Mouse (Mus musculus) stomach, postnatal 0 days (tissue): ENCODE data around the gene Gm21319. TPM values are rescaled to one million over a fixed set of nuclear protein-coding genes. Genes with fewer than 3 reads are reported as not detected.
"Not testable (repeated sequence)": the region's sequence is repeated elsewhere in the genome, so short reads cannot be mapped to it uniquely, and the experiment has no call there.

Experiments
- ATAC-seq: fragments of 200-750 bp; cut with Nextera tagmentation; 2 replicates; pipeline ENCODE4 v1.8.0; 2017; ENCODE audit not compliant: low FRiP score, low TSS enrichment
- DNase-seq: peaks from one replicate; pipeline ENCODE4 v3.0.0-alpha.2; 2016; ENCODE audit warnings: low spot score
- H3K27ac ChIP-seq: fragments of 300-500 bp; sonication (generic); replicated peaks from 2 replicates; pipeline ENCODE4 v1.5.1; 2014; ENCODE audit warnings: mild to moderate bottlenecking, control low read depth
- H3K27me3 ChIP-seq: fragments of 300-500 bp; sonication (generic); 2 replicates; pipeline ENCODE4 v1.6.1; 2014; ENCODE audit warnings: low read length; ENCODE audit not compliant: control insufficient read depth, insufficient read depth
- H3K36me3 ChIP-seq: fragments of 300-500 bp; sonication (generic); 2 replicates; pipeline ENCODE4 v1.6.1; 2014; ENCODE audit warnings: low read length, mixed read lengths; ENCODE audit not compliant: control insufficient read depth, insufficient read depth
- H3K4me1 ChIP-seq: fragments of 300-500 bp; sonication (generic); replicated peaks from 2 replicates; pipeline ENCODE4 v1.6.1; 2014; ENCODE audit warnings: antibody characterized with exemption; ENCODE audit not compliant: control insufficient read depth, insufficient read depth
- H3K4me2 ChIP-seq: fragments of 300-500 bp; sonication (generic); replicated peaks from 2 replicates; pipeline ENCODE4 v1.6.1; 2014; ENCODE audit warnings: low read depth, mild to moderate bottlenecking, control low read depth, moderate library complexity
- H3K4me3 ChIP-seq: fragments of 300-500 bp; sonication (generic); 2 replicates; pipeline ENCODE4 v1.5.1; 2014; ENCODE audit warnings: low read depth, low read length, control low read depth
- H3K9ac ChIP-seq: fragments of 300-500 bp; sonication (generic); 2 replicates; pipeline ENCODE4 v1.6.1; 2014; ENCODE audit warnings: mild to moderate bottlenecking, low read length, control low read depth, mixed read lengths
- H3K9me3 ChIP-seq: fragments of 300-500 bp; sonication (generic); 2 replicates; pipeline ENCODE4 v1.6.1; 2016; ENCODE audit warnings: low read length; ENCODE audit not compliant: control insufficient read depth
- WGBS: fragments of 180-500 bp; shearing (Covaris S2); extraction: QIAGEN DNeasy Blood & Tissue Kit; methylation state at CpG from one replicate; pipeline ENCODE4 v1.1.7; 2014; 5-methylcytosine and 5-hydroxymethylcytosine counted together
- polyA plus RNA-seq: library from polyadenylated mRNA; unstranded; fragments of >200 nt; fragmentation: Nextera tagmentation; extraction: Ambion mirVana; gene quantifications from 2 replicates; pipeline ENCODE4 v1.2.1, GENCODE M21; 2015

Gene Gm21319
- not detected in 2 replicates for polyA plus RNA-seq

- H3K27me3 ChIP-seq, ATAC-seq, H3K4me2 ChIP-seq, H3K4me1 ChIP-seq, H3K36me3 ChIP-seq, H3K4me3 ChIP-seq, H3K27ac ChIP-seq, H3K9me3 ChIP-seq, H3K9ac ChIP-seq, DNase-seq: not testable (repeated sequence)
- WGBS = 92% methylated on average over 4 of the region's 4 CpGs
Observed at GRCm38 (mm10) chr12:87775655-87776054, at the start of gene Gm21319. TSS of gene Gm21319 (minus strand) at chr12:87775755.

- H3K27me3 ChIP-seq, H3K9ac ChIP-seq, H3K4me1 ChIP-seq, DNase-seq, H3K4me3 ChIP-seq, H3K36me3 ChIP-seq, H3K27ac ChIP-seq, H3K9me3 ChIP-seq, H3K4me2 ChIP-seq, ATAC-seq: not testable (repeated sequence)
- WGBS = 80% methylated on average over 4 of the region's 6 CpGs
Observed at GRCm38 (mm10) chr12:87816277-87816676, 40.7 kb upstream of the Gm21319 start, which contains the start of gene BB287469. TSS of gene BB287469 (plus strand) at chr12:87816577.

GRCm38 (mm10) chr12:87797971-87798370 is 22.4 kb upstream of the Gm21319 start:
- WGBS = 77% methylated on average over 5 of the region's 5 CpGs
- ATAC-seq, H3K36me3 ChIP-seq, DNase-seq, H3K4me1 ChIP-seq, H3K27ac ChIP-seq, H3K9me3 ChIP-seq, H3K9ac ChIP-seq, H3K4me3 ChIP-seq, H3K27me3 ChIP-seq, H3K4me2 ChIP-seq: not testable (repeated sequence)

- not testable (repeated sequence) for H3K4me1 ChIP-seq, H3K36me3 ChIP-seq, H3K4me2 ChIP-seq, H3K4me3 ChIP-seq, DNase-seq, H3K27ac ChIP-seq, H3K9ac ChIP-seq, H3K27me3 ChIP-seq, ATAC-seq, H3K9me3 ChIP-seq
- 85% methylated on average over 1 of the region's 1 CpGs for WGBS
Observed at GRCm38 (mm10) chr12:87795212-87795611, 19.7 kb upstream of the Gm21319 start, which contains the start of gene Gm21936. TSS of gene Gm21936 (plus strand) at chr12:87795512.

Other genes starting within 250 kb of the Gm21319 start
- gene Oog1, start 173.1 kb downstream of the Gm21319 start, polyA plus RNA-seq = not detected in 2 replicates
- gene Gm4027, start 156.9 kb downstream of the Gm21319 start, polyA plus RNA-seq = not detected in 2 replicates
- gene Gm16381, start 131.1 kb downstream of the Gm21319 start, polyA plus RNA-seq = not detected in 2 replicates
- gene Gm21936, start 19.8 kb upstream of the Gm21319 start, polyA plus RNA-seq = not detected in 2 replicates
- 0.07 TPM in 1 of 2 replicates, not detected in the other for gene BB287469, start 40.8 kb upstream of the Gm21319 start, polyA plus RNA-seq
- gene Gm2001, start 66.6 kb upstream of the Gm21319 start, polyA plus RNA-seq = not detected in 2 replicates
- not detected in 2 replicates for gene Gm2016, start 98.3 kb upstream of the Gm21319 start, polyA plus RNA-seq
- gene Gm2022, start 119.6 kb upstream of the Gm21319 start, polyA plus RNA-seq = not detected in 2 replicates
- not detected in 2 replicates for gene Gm2035, start 144.1 kb upstream of the Gm21319 start, polyA plus RNA-seq
- not detected in 2 replicates for gene Gm2042, start 178.3 kb upstream of the Gm21319 start, polyA plus RNA-seq
- not detected in 2 replicates for gene Gm2075, start 236.1 kb upstream of the Gm21319 start, polyA plus RNA-seq
- gene Gm6803, start 243.0 kb upstream of the Gm21319 start, polyA plus RNA-seq = not detected in 2 replicates